Mouse (Mus musculus): ENCODE measurements around the gene Olfr31. TPM values are rescaled to one million over a fixed set of nuclear protein-coding genes. Genes with fewer than 3 reads are reported as not detected.

Gene Olfr31
- polyA plus RNA-seq, 2 experiments from 2014 or later = 0.43 TPM; not detected in 1

GRCm38 (mm10) chr14:14354511-14355359 lies 32.1 kb downstream of the Olfr31 start:
- no peak for ATAC-seq

DNA sequence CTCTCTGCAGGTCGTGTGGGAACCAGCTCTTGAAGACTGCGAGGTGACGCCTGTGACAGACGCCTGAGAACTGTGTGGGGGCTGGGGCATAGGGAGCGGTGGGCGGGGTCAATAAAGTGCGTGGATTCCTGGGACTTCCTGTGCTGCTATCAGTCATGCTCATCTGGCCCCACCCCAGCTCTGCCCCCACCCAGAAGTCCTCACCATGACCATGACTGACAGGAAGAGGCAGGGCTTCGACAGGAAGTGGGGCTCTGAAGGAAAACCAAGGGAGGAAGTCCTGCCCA lies 32.7 kb downstream of the Olfr31 start:
- no peak for ATAC-seq

Other genes starting within 250 kb of the Olfr31 start
- 100 to 1,000 TPM; 126 to 136 TPM for gene Psmd6, start 201.8 kb upstream of the Olfr31 start, polyA plus RNA-seq (2017; shearing (Covaris generic))
- gene Olfr720, start 136.0 kb upstream of the Olfr31 start, polyA plus RNA-seq (2017; shearing (Covaris generic)) = not detected
- 10 to 100 TPM in 1 of 2 experiments, 1 to 10 TPM in 1; 5.1 to 12.1 TPM for gene Il3ra, start 23.4 kb downstream of the Olfr31 start, polyA plus RNA-seq (2017; shearing (Covaris generic))
- gene Olfr721-ps1, start 78.5 kb downstream of the Olfr31 start, polyA plus RNA-seq (2017; shearing (Covaris generic)) = not detected